Mouse (Mus musculus): ENCODE measurements at regions not wholly inside any gene's neighbourhood (a gene's known extent, or its start where the extent isn't known, plus 50 kb on each side); places are given as distances from the start of the nearest gene placed in this dataset.

- CTCF ChIA-PET: interaction anchor here (0.8 to 1.5 kb wide), 2 partner anchors 9 to 13 kb away, joined by 3 read pairs; no protein-coding TSS in a partner anchor
- in situ Hi-C loops (cut with MboI; ENCODE audit: low pct_unique_long_range_greater_than_20kb): no loop called here
- DNase-seq (ENCODE audit: low read depth, low spot score): no peak
These were observed 100.6 kb upstream of the Trpc6 start for GRCm38 (mm10) chr9:8443315-8443714.

GRCm38 (mm10) chr9:8451471-8451870 is 92.5 kb upstream of the Trpc6 start:
- no peak for TF ChIP-seq CTCF (IDR thresholded peaks at IDR 0.05)
- ATAC-seq (no peak), DNase-seq (ENCODE audit: low read depth, low spot score) (no peak)
- in situ Hi-C loops (cut with MboI; ENCODE audit: low pct_unique_long_range_greater_than_20kb): no loop called here
- H3K27me3 ChIP-seq: no peaks in the 10 kb centered on the region
- CTCF ChIA-PET: no interaction called here
- POLR2A ChIA-PET: no interaction called here

More at GRCm38 (mm10) chr9:8443315-8443714, 100.6 kb upstream of the Trpc6 start:
- TF ChIP-seq CTCF (IDR thresholded peaks at IDR 0.05): no peak
- POLR2A ChIA-PET: no interaction called here
- ATAC-seq: no peak
- H3K27me3 ChIP-seq: no peaks in the 10 kb centered on the region

GRCm38 (mm10) chr9:8453591-8453990 is 90.4 kb upstream of the Trpc6 start:
- in situ Hi-C loops (cut with MboI; ENCODE audit: low pct_unique_long_range_greater_than_20kb): no loop called here
- no peaks in the 10 kb centered on the region for H3K27me3 ChIP-seq
- ChIA-PET CTCF (no interaction called here), POLR2A (no interaction called here)
- ATAC-seq: no peak
- no peak for TF ChIP-seq CTCF (IDR thresholded peaks at IDR 0.05)
- no peak for DNase-seq (ENCODE audit: low read depth, low spot score)

GRCm38 (mm10) chr9:8454557-8454956 is 89.4 kb upstream of the Trpc6 start:
- DNase-seq (ENCODE audit: low read depth, low spot score): no peak
- ChIA-PET CTCF (interaction anchor here (1.3 kb wide), 1 partner anchor 41 kb away, joined by 3 read pairs; no protein-coding TSS in a partner anchor), POLR2A (interaction anchor here (0.7 kb wide), 1 partner anchor 57 kb away, joined by 5 read pairs; no protein-coding TSS in a partner anchor)
- no peak for TF ChIP-seq CTCF (IDR thresholded peaks at IDR 0.05)
- in situ Hi-C loops (cut with MboI; ENCODE audit: low pct_unique_long_range_greater_than_20kb): no loop called here
- no peaks in the 10 kb centered on the region for H3K27me3 ChIP-seq
- ATAC-seq: no peak

- DNase-seq (ENCODE audit: low read depth, low spot score) (no peak), ATAC-seq (no peak)
- CTCF ChIA-PET: interaction anchor here (0.6 kb wide), 1 partner anchor 134 kb away, joined by 3 read pairs; no protein-coding TSS in a partner anchor
- in situ Hi-C loops (cut with MboI; ENCODE audit: low pct_unique_long_range_greater_than_20kb): no loop called here
- no peak for TF ChIP-seq CTCF (IDR thresholded peaks at IDR 0.05)
- no peaks in the 10 kb centered on the region for H3K27me3 ChIP-seq
- POLR2A ChIA-PET: no interaction called here
These were observed 84.8 kb upstream of the Trpc6 start for GRCm38 (mm10) chr9:8459084-8459571.

- TF ChIP-seq CTCF (IDR thresholded peaks at IDR 0.05): no peak
- POLR2A ChIA-PET: no interaction called here
- in situ Hi-C loops (cut with MboI; ENCODE audit: low pct_unique_long_range_greater_than_20kb): no loop called here
- H3K27me3 ChIP-seq: no peaks in the 10 kb centered on the region
- ATAC-seq (no peak), DNase-seq (ENCODE audit: low read depth, low spot score) (no peak)
- CTCF ChIA-PET: no interaction called here
These were observed 82.2 kb upstream of the Trpc6 start for GRCm38 (mm10) chr9:8461737-8462136.

GRCm38 (mm10) chr9:8462881-8463280 is 81.1 kb upstream of the Trpc6 start:
- ATAC-seq (no peak), DNase-seq (ENCODE audit: low read depth, low spot score) (no peak)
- no peaks in the 10 kb centered on the region for H3K27me3 ChIP-seq
- no peak for TF ChIP-seq CTCF (IDR thresholded peaks at IDR 0.05)
- in situ Hi-C loops (cut with MboI; ENCODE audit: low pct_unique_long_range_greater_than_20kb): no loop called here
- POLR2A ChIA-PET: no interaction called here
- CTCF ChIA-PET: no interaction called here

- no peak for ATAC-seq
- no peaks in the 10 kb centered on the region for H3K27me3 ChIP-seq
- no peak for TF ChIP-seq CTCF (IDR thresholded peaks at IDR 0.05)
- CTCF ChIA-PET: no interaction called here
- in situ Hi-C loops (cut with MboI; ENCODE audit: low pct_unique_long_range_greater_than_20kb): no loop called here
- DNase-seq (ENCODE audit: low read depth, low spot score): no peak
- POLR2A ChIA-PET: no interaction called here
These were observed 57.4 kb upstream of the Trpc6 start for GRCm38 (mm10) chr9:8486525-8486924.

- no peaks in the 10 kb centered on the region for H3K27me3 ChIP-seq
- no peak for ATAC-seq
- CTCF ChIA-PET: no interaction called here
- POLR2A ChIA-PET: no interaction called here
- in situ Hi-C loops (cut with MboI; ENCODE audit: low pct_unique_long_range_greater_than_20kb): no loop called here
- no peak for DNase-seq (ENCODE audit: low read depth, low spot score)
- TF ChIP-seq CTCF (IDR thresholded peaks at IDR 0.05): no peak
These were observed 56.1 kb upstream of the Trpc6 start for GRCm38 (mm10) chr9:8487821-8488220.

Data from Patski (cell line).